Mouse (Mus musculus): ENCODE results near the gene Slc8a1.

- no peak for TF ChIP-seq CHD2 (IDR thresholded peaks at IDR 0.05; ENCODE audit: low read depth, low read length)
- no peak for TF ChIP-seq ZC3H11A (IDR thresholded peaks at IDR 0.05; ENCODE audit: borderline replicate concordance, low read depth, low read length)
Measured at GRCm38 (mm10) chr17:81586759-81587158, 151.4 kb downstream of the Slc8a1 start.

All from ES-E14 (cell line).